Mouse (Mus musculus) limb, embryonic 10.5 days (tissue): ENCODE measurements at regions not wholly inside any gene's neighbourhood (a gene's known extent, or its start where the extent isn't known, plus 50 kb on each side); places are given as distances from the start of the nearest gene placed in this dataset.

Experiments
- DNase-seq: peaks from one replicate; pipeline ENCODE4 v3.0.0-alpha.2; 2017; ENCODE audit warnings: low spot score
- H3K27ac ChIP-seq: fragments of 300-500 bp; sonication (generic); 2 replicates; pipeline ENCODE4 v1.5.1; 2016; ENCODE audit warnings: mild to moderate bottlenecking
- H3K27me3 ChIP-seq: fragments of 300-500 bp; sonication (generic); 2 replicates; pipeline ENCODE4 v1.6.1; 2016; ENCODE audit warnings: low read depth, mild to moderate bottlenecking; ENCODE audit not compliant: poor library complexity, severe bottlenecking
- H3K36me3 ChIP-seq: fragments of 300-500 bp; sonication (generic); 2 replicates; pipeline ENCODE4 v1.6.1; 2016; ENCODE audit warnings: mild to moderate bottlenecking, moderate library complexity
- H3K4me1 ChIP-seq: fragments of 300-500 bp; sonication (generic); 2 replicates; pipeline ENCODE4 v1.6.1; 2016
- H3K4me3 ChIP-seq: fragments of 300-500 bp; sonication (generic); 2 replicates; pipeline ENCODE4 v1.5.1; 2016; ENCODE audit warnings: mild to moderate bottlenecking, moderate library complexity
- H3K9me3 ChIP-seq: fragments of 300-500 bp; sonication (generic); replicated peaks from 2 replicates; pipeline ENCODE4 v1.6.1; 2016; ENCODE audit warnings: mild to moderate bottlenecking
- WGBS: fragments of 180-500 bp; shearing (Covaris S2); methylation state at CpG from one replicate; pipeline ENCODE4 v1.1.7; 2016; 5-methylcytosine and 5-hydroxymethylcytosine counted together

- Histone ChIP-seq H3K4me1 (no peaks in the 10 kb centered on the region), H3K27ac (no peak overlapping the region), H3K9me3 (no peaks in the 10 kb centered on the region), H3K4me3 (no peak overlapping the region), H3K27me3 (peaks cover 57% of the 10 kb centered on the region), H3K36me3 (no peaks in the 10 kb centered on the region)
- no peak for DNase-seq
- 31% methylated on average over 2 of the region's 2 CpGs for WGBS
These were observed 160.2 kb downstream of the Tex29 start for GRCm38 (mm10) chr8:12000459-12000789.

GRCm38 (mm10) chr8:12004241-12004640, 164.0 kb downstream of the Tex29 start:
- H3K9me3 ChIP-seq = no peaks in the 10 kb centered on the region
- no peaks in the 10 kb centered on the region for H3K4me1 ChIP-seq
- H3K4me3 ChIP-seq = no peak overlapping the region
- no peaks in the 10 kb centered on the region for H3K36me3 ChIP-seq
- H3K27me3 ChIP-seq = peaks cover 25% of the 10 kb centered on the region
- no peak for DNase-seq
- 86% methylated on average over 7 of the region's 7 CpGs for WGBS
- H3K27ac ChIP-seq = no peak overlapping the region

DNA sequence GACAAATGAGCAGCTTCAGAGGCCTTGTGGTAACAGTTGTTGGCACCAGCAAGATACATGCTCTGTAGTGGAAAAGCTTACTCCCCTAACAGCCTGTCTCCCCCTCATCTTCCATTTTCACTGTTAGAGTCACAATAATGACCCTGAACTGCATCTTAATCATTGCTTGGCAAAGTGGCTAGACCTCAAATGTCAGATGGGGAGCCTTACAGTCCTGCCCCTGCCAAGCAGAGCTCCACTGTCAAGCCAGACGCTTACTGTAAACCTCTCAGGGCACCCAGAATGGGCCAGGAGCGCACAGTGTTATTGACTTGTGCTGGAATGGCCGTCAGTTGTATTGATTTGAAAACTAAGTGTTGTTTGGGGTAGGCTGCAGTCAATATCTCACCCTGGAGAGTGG, 172.5 kb downstream of the Tex29 start:
- Histone ChIP-seq H3K27ac (no peak overlapping the region), H3K27me3 (no peaks in the 10 kb centered on the region), H3K4me3 (no peak overlapping the region), H3K9me3 (no peaks in the 10 kb centered on the region), H3K4me1 (peaks cover 6% of the 10 kb centered on the region), H3K36me3 (no peaks in the 10 kb centered on the region)
- 94% methylated on average over 3 of the region's 3 CpGs for WGBS
- DNase-seq = no peak

GRCm38 (mm10) chr8:12017750-12018149, 177.5 kb downstream of the Tex29 start:
- Histone ChIP-seq H3K9me3 (no peaks in the 10 kb centered on the region), H3K4me3 (no peak overlapping the region), H3K36me3 (no peaks in the 10 kb centered on the region), H3K27me3 (no peaks in the 10 kb centered on the region), H3K27ac (no peak overlapping the region), H3K4me1 (peaks cover 6% of the 10 kb centered on the region)
- DNase-seq = no peak
- 83% methylated on average over 7 of the region's 7 CpGs for WGBS

GRCm38 (mm10) chr8:12019272-12019671, 179.0 kb downstream of the Tex29 start:
- H3K27ac ChIP-seq = no peak overlapping the region
- 94% methylated on average over 9 of the region's 9 CpGs for WGBS
- no peak overlapping the region for H3K4me3 ChIP-seq
- no peaks in the 10 kb centered on the region for H3K9me3 ChIP-seq
- DNase-seq = no peak
- no peaks in the 10 kb centered on the region for H3K36me3 ChIP-seq
- H3K27me3 ChIP-seq = no peaks in the 10 kb centered on the region
- peaks cover 6% of the 10 kb centered on the region for H3K4me1 ChIP-seq

DNA sequence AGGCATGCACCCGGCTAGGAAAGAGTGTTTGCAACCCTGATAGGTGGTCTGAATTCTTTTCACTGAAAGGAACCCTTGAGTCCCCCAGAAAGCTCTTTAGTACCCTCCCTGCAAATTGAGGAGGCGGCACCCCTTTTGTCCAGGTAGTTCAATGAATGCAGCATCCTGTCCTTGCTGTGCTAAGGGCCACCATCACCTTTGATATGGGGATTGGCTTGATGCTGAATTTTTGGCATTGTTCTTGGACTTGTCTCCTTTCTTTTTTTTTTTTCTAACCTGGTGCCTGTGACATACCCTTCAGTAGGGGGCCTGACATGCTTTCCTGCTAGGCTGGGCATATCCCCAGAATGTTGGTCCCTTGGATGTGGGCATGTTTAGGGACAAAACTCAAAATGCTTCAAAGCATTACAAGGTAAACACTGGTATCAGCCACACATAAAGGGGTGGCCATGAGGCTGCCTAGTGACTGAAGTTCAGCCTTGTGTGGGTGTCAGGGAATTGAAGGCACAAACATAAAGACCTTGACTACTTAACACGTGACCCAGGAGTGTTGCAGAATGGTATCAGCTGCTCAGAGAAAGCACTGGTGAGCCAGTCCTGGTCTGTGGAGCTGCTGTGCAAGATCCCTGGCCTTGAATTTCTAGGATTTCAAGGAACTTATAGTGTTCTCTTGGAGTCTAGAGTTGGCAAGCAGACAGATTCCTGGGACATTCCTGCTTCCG, 183.6 kb downstream of the Tex29 start:
- DNase-seq = no peak
- Histone ChIP-seq H3K4me3 (no peak overlapping the region), H3K9me3 (no peaks in the 10 kb centered on the region), H3K27ac (no peak overlapping the region), H3K27me3 (no peaks in the 10 kb centered on the region), H3K36me3 (no peaks in the 10 kb centered on the region), H3K4me1 (no peaks in the 10 kb centered on the region)
- 87% methylated on average over 4 of the region's 4 CpGs for WGBS

GRCm38 (mm10) chr8:12030363-12031116, 190.3 kb downstream of the Tex29 start:
- Histone ChIP-seq H3K36me3 (no peaks in the 10 kb centered on the region), H3K27ac (no peak overlapping the region), H3K4me3 (no peak overlapping the region), H3K9me3 (no peaks in the 10 kb centered on the region), H3K4me1 (no peaks in the 10 kb centered on the region), H3K27me3 (no peaks in the 10 kb centered on the region)
- no peak for DNase-seq
- WGBS = 84% methylated on average over 22 of the region's 22 CpGs

GRCm38 (mm10) chr8:12031796-12032195, 191.5 kb downstream of the Tex29 start:
- Histone ChIP-seq H3K36me3 (no peaks in the 10 kb centered on the region), H3K4me1 (no peaks in the 10 kb centered on the region), H3K27ac (no peak overlapping the region), H3K27me3 (no peaks in the 10 kb centered on the region), H3K9me3 (no peaks in the 10 kb centered on the region), H3K4me3 (no peak overlapping the region)
- 77% methylated on average over 3 of the region's 3 CpGs for WGBS
- no peak for DNase-seq

- no peaks in the 10 kb centered on the region for H3K27me3 ChIP-seq
- DNase-seq = no peak
- H3K9me3 ChIP-seq = no peaks in the 10 kb centered on the region
- H3K4me1 ChIP-seq = no peaks in the 10 kb centered on the region
- no peak overlapping the region for H3K27ac ChIP-seq
- 94% methylated on average over 3 of the region's 3 CpGs for WGBS
- no peak overlapping the region for H3K4me3 ChIP-seq
- H3K36me3 ChIP-seq = no peaks in the 10 kb centered on the region
These were observed 192.1 kb downstream of the Tex29 start for GRCm38 (mm10) chr8:12032386-12032785.

DNA sequence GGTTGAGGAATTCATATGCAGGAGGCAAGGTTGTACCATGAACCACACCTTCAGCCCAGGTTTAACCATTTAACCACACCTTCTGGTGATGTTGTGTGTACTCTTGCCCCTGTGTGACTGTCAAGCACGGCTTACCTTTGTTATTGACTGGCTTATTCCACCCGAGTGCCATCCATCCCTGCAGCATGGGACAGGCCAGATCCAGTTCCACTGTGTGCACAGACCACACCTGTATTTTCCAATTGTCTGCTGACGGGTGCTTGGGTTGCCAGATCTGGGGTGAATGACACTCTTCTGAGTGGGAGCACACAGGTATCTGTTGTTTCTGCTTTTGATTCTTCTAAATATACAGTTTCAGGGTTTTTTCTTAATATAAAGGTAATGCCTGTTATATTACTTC, 196.1 kb downstream of the Tex29 start:
- H3K27me3 ChIP-seq = peaks cover 6% of the 10 kb centered on the region; the same call in 1 of the 2 replicates
- H3K27ac ChIP-seq = no peak overlapping the region
- H3K4me1 ChIP-seq = no peaks in the 10 kb centered on the region
- no peak for DNase-seq
- no peaks in the 10 kb centered on the region for H3K9me3 ChIP-seq
- H3K36me3 ChIP-seq = no peaks in the 10 kb centered on the region
- no peak overlapping the region for H3K4me3 ChIP-seq
- 76% methylated on average over 3 of the region's 3 CpGs for WGBS

DNA sequence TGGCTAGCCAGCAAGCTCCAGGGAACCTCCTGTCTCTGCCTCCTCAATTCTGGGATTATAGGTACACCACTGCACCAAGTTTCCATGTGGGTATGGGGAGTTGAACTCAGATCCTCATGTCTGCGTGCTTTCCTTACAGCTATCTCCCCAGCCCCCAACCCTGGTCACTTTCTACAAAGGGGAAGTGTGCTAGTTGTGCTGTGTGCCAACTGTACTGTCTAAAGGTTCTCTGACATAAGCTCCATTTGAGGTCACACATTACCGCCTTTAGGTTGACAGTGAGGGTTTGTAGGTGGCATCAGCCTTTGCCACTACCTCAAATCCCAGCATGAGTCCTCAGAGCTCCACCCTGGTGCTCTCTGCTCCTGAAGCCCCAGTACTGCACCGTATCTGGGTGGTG, 200.7 kb downstream of the Tex29 start:
- H3K9me3 ChIP-seq = no peaks in the 10 kb centered on the region
- no peak overlapping the region for H3K4me3 ChIP-seq
- no peaks in the 10 kb centered on the region for H3K36me3 ChIP-seq
- WGBS = 63% methylated on average over 3 of the region's 3 CpGs
- no peak overlapping the region for H3K27ac ChIP-seq
- H3K4me1 ChIP-seq = peaks cover 13% of the 10 kb centered on the region
- H3K27me3 ChIP-seq = peaks cover 20% of the 10 kb centered on the region; the same call in 1 of the 2 replicates
- DNase-seq = no peak

DNA sequence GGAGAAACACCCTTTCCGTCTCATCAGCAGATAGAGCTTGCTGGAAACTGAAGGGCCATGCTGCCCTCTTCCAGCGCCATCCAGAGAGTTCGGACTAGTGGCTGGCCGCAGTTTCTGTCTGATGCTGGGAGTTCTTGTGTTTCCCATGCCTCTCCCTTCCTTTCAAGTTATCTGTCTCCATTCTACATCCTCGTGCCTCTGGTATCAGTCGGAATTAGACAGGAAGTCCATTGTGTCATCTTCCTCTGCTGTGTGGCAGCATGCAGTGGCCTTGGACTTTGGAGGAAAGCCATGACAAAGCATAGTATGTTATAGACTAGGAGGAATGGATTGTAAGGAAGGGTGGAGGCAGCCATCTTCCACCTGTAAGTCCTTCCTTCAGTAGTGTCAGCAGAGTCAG, 201.4 kb downstream of the Tex29 start:
- H3K4me1 ChIP-seq = peaks cover 13% of the 10 kb centered on the region
- peaks cover 20% of the 10 kb centered on the region; the same call in 1 of the 2 replicates for H3K27me3 ChIP-seq
- H3K9me3 ChIP-seq = no peaks in the 10 kb centered on the region
- DNase-seq = no peak
- H3K27ac ChIP-seq = no peak overlapping the region
- WGBS = 67% methylated on average over 6 of the region's 6 CpGs
- no peaks in the 10 kb centered on the region for H3K36me3 ChIP-seq
- no peak overlapping the region for H3K4me3 ChIP-seq

- Histone ChIP-seq H3K27me3 (peaks cover 1% of the 10 kb centered on the region; the same call in 1 of the 2 replicates), H3K4me1 (peaks cover 11% of the 10 kb centered on the region), H3K36me3 (no peaks in the 10 kb centered on the region), H3K9me3 (no peaks in the 10 kb centered on the region), H3K4me3 (no peak overlapping the region), H3K27ac (no peak overlapping the region)
- 54% methylated on average over 5 of the region's 5 CpGs for WGBS
- DNase-seq = no peak
These were observed 210.6 kb downstream of the Tex29 start for GRCm38 (mm10) chr8:12050841-12051240.
